Mouse (Mus musculus) neural tube, embryonic 15.5 days (tissue): ENCODE results near the gene Cnih3. TPM values are rescaled to one million over a fixed set of nuclear protein-coding genes. Genes with fewer than 3 reads are reported as not detected.

Experiments
- polyA plus RNA-seq: library from polyadenylated mRNA; unstranded; fragments of >200 nt; fragmentation: Nextera tagmentation; extraction: Ambion mirVana; gene quantifications from 2 replicates; pipeline ENCODE4 v1.2.1, GENCODE M21; 2015

Gene Cnih3
- polyA plus RNA-seq, 1 experiment from 2014 or later, result 20.2 TPM

Other genes starting within 250 kb of the Cnih3 start
- gene Nvl, start 208.4 kb upstream of the Cnih3 start, polyA plus RNA-seq, result 38.4 and 45.3 TPM in 2 replicates
- 52.7 and 66.7 TPM in 2 replicates for gene Cnih4, start 207.9 kb upstream of the Cnih3 start, polyA plus RNA-seq
- 32.1 and 33.8 TPM in 2 replicates for gene Wdr26, start 140.6 kb upstream of the Cnih3 start, polyA plus RNA-seq
- gene Ccdc121, start 158.8 kb downstream of the Cnih3 start, polyA plus RNA-seq, result not detected in 2 replicates
- gene Dnah14, start 223.9 kb downstream of the Cnih3 start, polyA plus RNA-seq, result 0.29 and 0.61 TPM in 2 replicates